Mouse (Mus musculus) E14TG2a.4 (cell line): ENCODE results near the gene 4931409K22Rik.

Source experiments
- H3K27me3 ChIP-seq: 2 replicates; pipeline ENCODE4 v1.6.1; 2014; ENCODE audit warnings: low read length, control low read depth; ENCODE audit not compliant: insufficient read depth
- H3K36me3 ChIP-seq: 2 replicates; pipeline ENCODE4 v1.6.1; 2014; ENCODE audit warnings: low read length, control low read depth; ENCODE audit not compliant: insufficient read depth
- H3K4me1 ChIP-seq: replicated peaks from 2 replicates; pipeline ENCODE4 v1.6.1; 2014; ENCODE audit warnings: low read depth, low read length, control low read depth
- H3K4me3 ChIP-seq: replicated peaks from 2 replicates; pipeline ENCODE4 v1.5.1; 2014; ENCODE audit warnings: mild to moderate bottlenecking, low read length
- H3K9me3 ChIP-seq: 2 replicates; pipeline ENCODE4 v1.6.1; 2014; ENCODE audit warnings: low read length, control low read depth
- CTCF ChIP-seq: conservative IDR thresholded peaks from 2 replicates; pipeline ENCODE4 v1.5.1; 2014; ENCODE audit warnings: low read length
- NANOG ChIP-seq: IDR thresholded peaks from 2 replicates; pipeline ENCODE4 v1.6.1; 2014; ENCODE audit warnings: borderline replicate concordance, low read length, mixed read lengths
- POU5F1 ChIP-seq: IDR thresholded peaks from 2 replicates; pipeline ENCODE4 v1.6.1; 2014; ENCODE audit warnings: low read length, borderline replicate concordance

The 4931409K22Rik gene

DNA sequence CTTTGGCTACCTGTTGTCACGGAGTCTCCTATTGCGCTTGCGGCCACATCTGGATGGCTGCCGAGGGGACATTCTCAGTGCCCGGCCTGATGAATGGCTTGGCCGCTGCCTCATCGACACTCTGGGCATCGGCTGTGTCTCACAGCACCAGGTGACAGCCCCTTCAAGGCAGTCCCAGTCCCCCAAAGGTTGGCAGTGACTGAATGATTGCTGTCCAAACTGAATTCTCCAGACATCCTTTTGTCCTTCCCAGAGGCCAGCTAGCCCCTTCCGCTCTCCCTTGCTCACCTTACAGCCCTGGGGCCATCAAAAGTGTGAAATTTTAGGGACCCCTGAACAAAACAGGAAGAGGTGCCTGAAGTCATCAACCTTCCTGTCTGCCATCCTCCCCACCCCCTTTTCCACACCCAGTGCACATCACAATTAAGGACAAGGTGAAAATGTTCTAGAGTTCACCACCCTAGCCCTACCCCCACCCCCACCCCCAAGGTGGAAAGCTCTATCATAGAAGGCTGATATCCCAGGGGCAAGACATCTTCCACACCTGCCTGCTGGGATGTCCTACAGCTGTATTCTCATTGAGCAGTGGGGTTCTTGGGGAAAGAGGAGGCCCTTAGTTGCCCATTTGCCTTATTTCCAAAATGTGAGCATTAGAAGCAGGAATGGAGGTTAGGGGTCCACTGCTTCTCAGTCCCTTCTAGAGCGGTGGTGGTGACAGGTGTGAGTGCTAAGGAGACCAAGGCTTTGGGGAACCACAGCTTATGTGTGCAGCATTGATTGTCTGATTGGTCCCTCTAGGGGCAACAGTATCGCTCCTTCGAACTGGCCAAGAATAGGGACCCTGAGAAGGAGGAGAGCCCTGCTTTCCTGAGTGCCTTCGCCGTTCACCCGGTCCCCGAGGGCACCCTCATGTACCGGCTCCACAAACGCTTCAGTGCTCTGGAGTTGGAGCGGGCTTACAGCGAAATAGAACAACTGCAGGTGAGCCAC, 33.2 kb upstream of the 4931409K22Rik start:
- peaks cover 24% of the 10 kb centered on the region for H3K27me3 ChIP-seq
- no peak for TF ChIP-seq CTCF
- TF ChIP-seq POU5F1, result no peak
- no peak for TF ChIP-seq NANOG
- H3K9me3 ChIP-seq, result no peaks in the 10 kb centered on the region
- H3K4me3 ChIP-seq, result no peak overlapping the region
- H3K4me1 ChIP-seq, result peaks cover 76% of the 10 kb centered on the region
- peaks cover 49% of the 10 kb centered on the region for H3K36me3 ChIP-seq

DNA sequence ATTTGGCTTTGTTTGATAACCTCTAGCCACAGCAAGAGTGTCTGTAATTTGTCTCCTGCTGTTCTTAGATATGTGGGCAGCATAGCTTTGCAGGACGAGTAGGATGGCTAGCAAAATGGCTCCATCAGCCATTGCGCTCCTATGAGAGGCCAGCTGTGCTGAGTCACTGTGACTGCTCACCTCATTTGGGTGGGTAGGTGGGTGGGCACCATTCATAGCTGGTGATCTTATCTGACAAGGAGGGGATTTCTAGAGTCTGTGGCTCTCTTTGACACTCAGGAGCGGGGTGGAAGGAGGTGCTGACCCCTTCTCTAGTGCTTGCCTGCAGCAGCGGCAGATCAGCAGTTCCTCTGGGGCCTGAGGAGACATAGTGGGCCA, 30.6 kb upstream of the 4931409K22Rik start:
- H3K9me3 ChIP-seq, result no peaks in the 10 kb centered on the region

DNA sequence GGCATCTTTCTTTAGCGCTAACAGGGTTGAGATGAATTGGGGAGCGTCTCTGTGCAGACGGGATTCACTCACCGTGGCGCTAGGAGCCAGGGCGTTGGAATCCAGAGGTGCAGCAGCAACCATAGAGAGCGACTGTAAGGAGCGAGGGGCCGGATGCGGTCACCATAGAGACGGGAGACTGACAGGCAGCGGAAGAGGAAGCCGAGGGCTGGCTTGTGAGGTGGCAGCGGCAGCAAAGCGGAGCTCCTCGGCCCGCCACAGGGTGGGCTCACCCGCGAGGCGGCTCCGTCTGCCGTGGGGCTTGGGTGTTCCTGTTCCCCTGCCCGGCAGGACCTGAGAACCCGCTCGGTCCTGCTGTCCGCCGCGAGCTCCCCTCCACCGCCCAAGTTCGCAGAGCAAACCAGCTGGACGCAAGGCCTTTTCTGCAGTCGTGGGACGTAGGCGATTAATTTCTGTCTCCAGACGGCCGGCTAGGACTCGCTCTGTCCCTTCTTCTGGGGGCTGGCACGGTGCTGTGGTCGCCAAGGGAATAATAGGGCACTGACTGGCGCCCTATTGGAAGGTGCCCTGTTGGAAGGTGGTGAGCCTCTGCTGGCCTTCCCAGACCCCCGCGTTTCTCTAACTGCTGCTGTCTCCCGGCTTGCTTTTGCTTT, 30.1 kb upstream of the 4931409K22Rik start, which contains the start of gene Chpf2:
TSS of gene Chpf2 (plus strand) at position 195 of the 653 bp plus-strand sequence.
- peaks cover 25% of the 10 kb centered on the region for H3K36me3 ChIP-seq
- peaks cover 52% of the 10 kb centered on the region for H3K4me1 ChIP-seq
- peak within 1 kb of the TSS; percentile 91 for H3K4me3 ChIP-seq
- H3K27me3 ChIP-seq, result peaks cover 8% of the 10 kb centered on the region
- TF ChIP-seq CTCF (no peak), NANOG (no peak), POU5F1 (no peak)
- no peaks in the 10 kb centered on the region for H3K9me3 ChIP-seq

More for the DNA sequence above, 30.6 kb upstream of the 4931409K22Rik start:
- H3K27me3 ChIP-seq, result peaks cover 14% of the 10 kb centered on the region
- peak overlapping the region; percentile 91 for H3K4me3 ChIP-seq
- peaks cover 25% of the 10 kb centered on the region for H3K36me3 ChIP-seq
- peaks cover 57% of the 10 kb centered on the region for H3K4me1 ChIP-seq
- TF ChIP-seq NANOG, result no peak
- TF ChIP-seq CTCF, result no peak
- no peak for TF ChIP-seq POU5F1

DNA sequence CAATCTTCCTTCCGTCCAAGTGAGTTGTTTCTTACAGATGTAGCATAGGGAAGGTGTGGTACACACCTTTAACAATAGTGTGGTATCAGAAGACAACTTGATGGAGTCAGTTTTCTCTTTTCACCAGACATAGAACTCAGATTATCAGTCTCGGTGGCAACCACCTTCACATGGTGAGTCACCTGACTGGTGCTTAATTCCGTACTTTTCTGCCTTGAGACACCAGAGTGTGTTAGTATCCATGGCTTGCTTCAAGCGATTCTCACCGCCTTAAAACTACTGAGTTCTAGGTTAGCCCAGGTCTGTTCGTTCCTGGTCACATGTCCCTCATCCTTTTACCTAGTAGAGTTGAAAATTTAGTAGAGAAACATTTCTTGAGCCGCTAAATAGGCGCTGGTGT, 29.5 kb upstream of the 4931409K22Rik start:
- TF ChIP-seq NANOG (no peak), POU5F1 (no peak), CTCF (no peak)
- Histone ChIP-seq H3K4me1 (peaks cover 46% of the 10 kb centered on the region), H3K27me3 (0 out of 2 replicates have a peak, but pooled peaks cover 3% of the 10 kb centered on the region), H3K9me3 (no peaks in the 10 kb centered on the region), H3K4me3 (peak overlapping the region; percentile 91), H3K36me3 (peaks cover 25% of the 10 kb centered on the region)

DNA sequence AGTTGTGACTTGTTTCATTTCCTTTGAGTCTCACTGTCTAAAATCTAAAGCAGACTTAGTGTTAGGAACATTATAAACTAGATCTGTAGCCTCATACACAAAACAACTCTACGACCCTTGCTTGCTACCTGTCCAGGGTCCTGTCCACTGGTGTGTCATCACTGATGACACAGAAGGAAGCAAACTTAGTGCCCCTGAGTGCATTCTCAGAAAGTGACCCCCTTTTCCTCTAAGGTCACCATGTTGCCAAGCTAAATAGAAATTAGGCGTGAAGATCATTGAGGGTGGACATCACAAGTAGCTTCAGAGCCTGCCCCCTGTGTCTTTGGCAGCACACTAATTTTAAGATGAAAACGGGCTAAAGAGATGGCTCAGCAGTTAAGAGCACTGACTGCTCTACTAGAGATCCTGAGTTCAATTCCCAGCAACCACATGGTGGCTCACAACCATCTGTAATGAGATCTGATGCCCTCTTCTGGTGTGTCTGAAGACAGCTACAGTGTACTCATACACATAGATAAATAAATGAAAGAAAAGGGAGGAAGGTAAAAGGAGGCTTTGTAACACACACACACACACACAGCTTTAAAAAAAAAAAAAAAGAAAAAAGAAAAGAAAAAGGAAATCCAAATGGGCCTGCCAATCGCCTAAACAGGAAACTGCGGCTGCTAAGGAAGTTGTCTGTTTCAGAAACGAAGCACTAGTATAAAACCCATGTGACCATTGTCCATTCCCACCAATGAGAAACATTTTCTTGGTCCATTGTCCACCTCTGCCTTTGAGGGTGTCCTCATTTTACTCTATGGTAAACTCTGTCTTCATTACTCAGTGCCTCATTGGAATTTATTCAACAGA, 21.7 kb upstream of the 4931409K22Rik start:
- no peaks in the 10 kb centered on the region for H3K9me3 ChIP-seq

DNA sequence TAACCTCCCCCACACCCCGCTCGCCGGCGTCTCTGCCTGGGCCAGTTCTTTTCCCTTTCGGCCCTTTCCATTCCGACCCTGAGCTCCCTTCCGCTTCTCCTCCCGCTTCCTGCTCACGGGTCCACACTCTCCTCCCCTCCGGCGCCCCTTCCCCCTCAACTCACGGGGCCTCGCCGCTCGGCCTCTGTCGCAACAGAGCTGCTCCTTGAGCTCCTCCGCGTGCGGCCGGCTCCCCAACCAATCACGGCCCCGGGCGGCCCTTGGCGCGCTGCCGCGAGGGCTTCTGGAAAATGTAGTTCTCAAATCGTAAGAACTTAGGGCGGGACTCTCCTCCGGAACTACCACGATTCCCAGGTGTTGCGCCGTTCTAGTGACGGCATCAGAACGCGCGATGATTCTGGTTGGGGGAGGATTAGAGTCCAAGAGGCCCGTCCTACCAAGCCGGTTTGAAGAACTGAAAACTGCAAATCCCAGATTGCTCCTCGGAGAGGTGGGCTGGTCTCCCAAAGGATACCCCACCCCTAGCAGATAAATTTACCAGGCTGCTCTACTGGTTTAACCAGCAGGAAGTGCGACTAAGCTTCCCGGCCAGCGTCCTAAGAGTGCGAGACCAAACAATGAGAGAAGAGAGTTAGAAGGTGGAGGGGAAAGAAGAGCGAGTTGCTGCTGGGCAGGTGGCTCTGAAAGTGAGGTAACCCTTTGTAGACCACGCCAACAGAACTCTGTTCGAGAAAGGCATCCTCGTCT, 20.7 kb upstream of the 4931409K22Rik start, which contains the start of gene Abcf2:
TSS of gene Abcf2 (minus strand) at position 285 of the 747 bp plus-strand sequence.
- TF ChIP-seq NANOG (no peak), POU5F1 (no peak), CTCF (no peak)
- peaks cover 37% of the 10 kb centered on the region for H3K4me1 ChIP-seq
- peak within 1 kb of the TSS; percentile 97 for H3K4me3 ChIP-seq
- H3K27me3 ChIP-seq, result no peaks in the 10 kb centered on the region
- H3K36me3 ChIP-seq, result peaks cover 40% of the 10 kb centered on the region
- H3K9me3 ChIP-seq, result no peaks in the 10 kb centered on the region

More for the DNA sequence above, 21.7 kb upstream of the 4931409K22Rik start:
- Histone ChIP-seq H3K4me3 (peak overlapping the region; percentile 97), H3K4me1 (peaks cover 27% of the 10 kb centered on the region), H3K36me3 (peaks cover 30% of the 10 kb centered on the region), H3K27me3 (no peaks in the 10 kb centered on the region)
- no peak for TF ChIP-seq CTCF

DNA sequence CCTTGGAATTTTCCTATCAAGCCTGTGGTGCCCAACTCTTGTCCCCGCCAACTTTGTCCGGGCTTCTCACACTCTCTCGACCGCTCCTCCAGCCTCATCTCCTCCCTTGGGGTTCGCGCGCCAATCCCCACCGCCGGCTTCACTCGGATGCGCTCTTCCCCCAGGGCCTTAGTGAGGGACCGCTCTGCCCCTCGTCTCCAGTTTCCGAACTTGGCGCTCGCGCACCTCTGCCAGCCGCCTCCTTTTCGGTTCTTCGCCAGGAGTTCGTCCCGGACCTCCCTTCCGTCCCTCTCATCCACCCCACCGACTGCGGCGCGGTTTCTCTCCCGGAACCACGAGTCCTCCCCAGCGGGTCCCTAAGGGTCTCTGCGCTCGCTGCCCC, 20.2 kb upstream of the 4931409K22Rik start:
- H3K4me3 ChIP-seq, result peak overlapping the region; percentile 97
- peaks cover 46% of the 10 kb centered on the region for H3K36me3 ChIP-seq
- H3K9me3 ChIP-seq, result no peaks in the 10 kb centered on the region
- peaks cover 38% of the 10 kb centered on the region for H3K4me1 ChIP-seq
- TF ChIP-seq NANOG (no peak), CTCF (no peak), POU5F1 (no peak)
- no peaks in the 10 kb centered on the region for H3K27me3 ChIP-seq
